Mouse (Mus musculus) thymus, adult 2 months (tissue): ENCODE measurements at regions not wholly inside any gene's neighbourhood (a gene's known extent, or its start where the extent isn't known, plus 50 kb on each side); places are given as distances from the start of the nearest gene placed in this dataset.

ENCODE experiments used
- DNase-seq: peaks from one replicate; pipeline ENCODE4 v3.0.0; 2021
- H3K27ac ChIP-seq: fragments of 200-500 bp; 2 replicates; pipeline ENCODE4 v1.5.1; 2012; ENCODE audit warnings: low read length, control low read depth; ENCODE audit not compliant: control insufficient read depth, insufficient read depth
- H3K27me3 ChIP-seq: fragments of 200-500 bp; 2 replicates; pipeline ENCODE4 v1.6.1; 2012; ENCODE audit warnings: mild to moderate bottlenecking, low read length, moderate library complexity, mixed read lengths; ENCODE audit not compliant: control insufficient read depth, insufficient read depth
- H3K36me3 ChIP-seq: fragments of 200-500 bp; 2 replicates; pipeline ENCODE4 v1.6.1; 2012; ENCODE audit warnings: mild to moderate bottlenecking, low read length, moderate library complexity; ENCODE audit not compliant: control insufficient read depth, insufficient read depth
- H3K4me1 ChIP-seq: fragments of 200-500 bp; replicated peaks from 2 replicates; pipeline ENCODE4 v1.6.1; 2012; ENCODE audit warnings: low read length; ENCODE audit not compliant: control insufficient read depth, insufficient read depth
- H3K4me3 ChIP-seq: fragments of 200-500 bp; 2 replicates; pipeline ENCODE4 v1.5.1; 2012; ENCODE audit warnings: mild to moderate bottlenecking, low read length, control low read depth, moderate library complexity; ENCODE audit not compliant: control insufficient read depth, insufficient read depth
- CTCF ChIP-seq: fragments of 200-500 bp; IDR thresholded peaks from 2 replicates; pipeline ENCODE4 v1.5.1; 2012; ENCODE audit warnings: mild to moderate bottlenecking, control low read depth, low read length, moderate library complexity, borderline replicate concordance; ENCODE audit not compliant: control insufficient read depth, poor library complexity, insufficient read depth; ENCODE audit errors: extremely low read depth
- POLR2A ChIP-seq: fragments of 200-500 bp; IDR thresholded peaks from 2 replicates; pipeline ENCODE4 v1.6.1; 2012; ENCODE audit warnings: mild to moderate bottlenecking, low read length, control low read depth, moderate library complexity; ENCODE audit not compliant: control insufficient read depth, poor library complexity, insufficient read depth; ENCODE audit errors: extremely low read depth
- WGBS: fragments of 180-500 bp; shearing (Covaris S2); methylation state at CpG from one replicate; pipeline ENCODE4 v1.1.7; 2018; 5-methylcytosine and 5-hydroxymethylcytosine counted together

DNA sequence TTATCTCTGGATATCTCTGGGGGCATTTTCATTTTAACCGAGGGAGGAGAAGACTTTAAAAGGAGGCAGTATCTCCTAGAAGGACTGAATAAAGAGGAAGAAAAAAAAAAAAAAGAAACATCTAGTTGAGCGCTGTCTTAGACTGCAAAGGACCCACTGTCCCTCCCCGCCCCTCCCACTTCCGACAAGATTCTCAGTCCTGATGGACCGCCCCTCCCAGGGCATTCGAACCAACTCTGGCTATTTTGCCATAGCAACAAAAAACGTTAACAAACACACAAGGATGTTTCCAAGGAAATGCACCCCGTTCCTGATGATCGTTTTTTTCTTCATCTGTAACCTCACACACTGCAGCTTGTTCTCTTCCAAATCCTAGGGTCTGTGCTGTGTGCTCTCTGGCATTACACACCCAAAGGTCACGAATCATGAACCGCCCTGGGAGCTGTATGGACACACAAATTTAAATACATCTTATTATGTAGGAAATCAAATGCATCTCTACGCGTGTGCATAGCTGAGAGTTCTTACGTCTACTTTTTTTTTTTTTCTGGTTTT, 75.8 kb downstream of the Rnd3 start:
- no peak overlapping the region for H3K27ac ChIP-seq
- 66% methylated on average over 14 of the region's 14 CpGs for WGBS
- no peak for DNase-seq
- no peaks in the 10 kb centered on the region for H3K4me1 ChIP-seq
- TF ChIP-seq POLR2A (no peak), CTCF (no peak)
- no peak overlapping the region for H3K4me3 ChIP-seq
- no peaks in the 10 kb centered on the region for H3K27me3 ChIP-seq
- no peaks in the 10 kb centered on the region for H3K36me3 ChIP-seq

DNA sequence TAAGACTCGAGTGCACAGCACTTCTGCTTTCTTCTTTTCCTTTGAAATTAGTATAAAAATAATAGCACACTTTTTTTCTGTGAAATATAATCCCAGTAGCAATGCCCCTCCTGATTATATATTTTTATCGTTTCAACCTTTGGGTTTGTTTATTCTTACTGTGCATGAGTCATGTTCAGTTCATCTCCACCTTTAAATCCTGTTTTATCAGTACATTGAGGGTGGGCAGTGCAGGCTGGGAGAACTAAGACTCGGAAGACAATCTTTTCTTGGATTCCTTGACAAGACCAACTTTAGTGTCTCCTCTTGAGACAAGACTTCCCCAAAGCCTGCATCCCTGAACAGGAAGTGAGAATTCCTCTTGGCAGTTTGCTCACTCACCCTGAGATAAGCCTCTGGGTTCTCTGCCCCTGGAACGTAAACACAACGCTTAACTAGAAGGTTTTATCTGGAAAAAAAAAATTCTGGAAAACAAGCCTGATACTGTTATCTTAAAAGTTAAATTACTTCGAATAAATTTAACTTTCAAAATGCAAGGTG, 76.5 kb downstream of the Rnd3 start:
- Histone ChIP-seq H3K4me1 (no peaks in the 10 kb centered on the region), H3K4me3 (no peak overlapping the region), H3K27me3 (no peaks in the 10 kb centered on the region), H3K36me3 (no peaks in the 10 kb centered on the region), H3K27ac (no peak overlapping the region)
- TF ChIP-seq CTCF (no peak), POLR2A (no peak)
- 63% methylated on average over 6 of the region's 6 CpGs for WGBS
- DNase-seq, result no peak

DNA sequence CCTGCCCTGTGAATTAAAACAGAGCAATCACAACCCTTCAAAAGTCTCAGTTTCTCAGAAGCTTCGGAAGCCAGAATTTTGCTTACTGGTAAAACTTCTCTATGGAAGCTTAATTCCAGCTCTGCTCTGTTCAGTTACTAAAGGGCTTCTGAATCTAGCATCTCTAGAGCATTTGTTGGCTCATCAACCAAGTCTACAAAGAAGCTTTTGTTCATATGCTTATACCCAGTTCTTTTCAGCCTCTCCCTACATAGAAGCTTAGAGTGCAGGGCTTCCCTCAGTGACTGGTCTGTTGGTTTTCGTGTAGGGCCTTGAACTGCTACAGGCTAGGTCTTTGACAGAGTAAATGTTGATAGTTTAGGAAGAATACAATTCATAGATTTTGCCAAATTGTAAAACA, 78.0 kb downstream of the Rnd3 start:
- H3K36me3 ChIP-seq, result no peaks in the 10 kb centered on the region
- H3K4me1 ChIP-seq, result no peaks in the 10 kb centered on the region
- TF ChIP-seq POLR2A (no peak), CTCF (no peak)
- 93% methylated on average over 2 of the region's 2 CpGs for WGBS
- H3K27me3 ChIP-seq, result no peaks in the 10 kb centered on the region
- H3K4me3 ChIP-seq, result no peak overlapping the region
- no peak for DNase-seq
- H3K27ac ChIP-seq, result no peak overlapping the region

DNA sequence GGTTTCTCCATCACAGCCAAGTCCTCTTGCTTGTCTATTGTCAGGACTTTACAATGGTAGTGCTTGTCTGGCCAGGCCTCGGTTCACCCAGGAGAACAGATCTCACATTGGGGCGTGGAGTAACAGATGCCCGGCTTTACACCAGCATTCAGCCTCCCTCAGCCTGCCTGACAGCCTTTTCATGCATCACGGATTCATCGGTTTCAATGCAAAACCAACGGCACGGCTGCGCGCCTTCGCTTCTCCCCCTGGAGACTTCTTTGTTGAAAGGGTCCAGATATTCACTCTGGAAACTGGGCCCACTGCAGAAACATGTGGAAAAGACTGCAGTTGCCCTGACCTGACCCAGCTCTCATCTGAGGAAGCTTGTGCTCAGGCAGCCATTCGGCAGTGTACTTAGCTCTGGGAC, 82.5 kb downstream of the Rnd3 start:
- no peaks in the 10 kb centered on the region for H3K4me1 ChIP-seq
- H3K27me3 ChIP-seq, result no peaks in the 10 kb centered on the region
- no peak overlapping the region for H3K4me3 ChIP-seq
- TF ChIP-seq POLR2A, result no peak
- TF ChIP-seq CTCF, result no peak
- no peaks in the 10 kb centered on the region for H3K36me3 ChIP-seq
- 94% methylated on average over 11 of the region's 11 CpGs for WGBS
- no peak for DNase-seq
- no peak overlapping the region for H3K27ac ChIP-seq

DNA sequence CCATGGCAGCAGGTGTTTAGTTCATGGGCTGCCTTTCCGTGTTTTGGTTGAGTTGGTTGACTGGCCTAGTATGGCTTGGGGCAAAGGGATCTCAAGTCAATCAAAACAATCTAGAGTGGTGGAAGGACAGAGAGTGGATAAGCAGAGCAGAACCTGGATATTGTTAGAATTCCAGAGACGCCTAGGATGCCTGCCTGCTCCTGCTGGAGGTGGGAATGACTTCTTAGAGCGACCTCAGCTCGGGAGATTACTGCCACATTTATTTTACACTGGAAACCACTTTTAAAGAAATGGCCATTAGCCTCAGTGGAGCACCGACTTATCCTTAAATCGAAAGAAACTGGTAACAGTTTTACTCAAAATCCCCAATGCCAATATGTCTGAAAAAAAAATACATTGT, 83.1 kb downstream of the Rnd3 start:
- WGBS, result 93% methylated on average over 6 of the region's 6 CpGs
- Histone ChIP-seq H3K27me3 (no peaks in the 10 kb centered on the region), H3K36me3 (no peaks in the 10 kb centered on the region), H3K27ac (no peak overlapping the region), H3K4me1 (no peaks in the 10 kb centered on the region), H3K4me3 (no peak overlapping the region)
- DNase-seq, result no peak
- TF ChIP-seq POLR2A, result no peak
- no peak for TF ChIP-seq CTCF

DNA sequence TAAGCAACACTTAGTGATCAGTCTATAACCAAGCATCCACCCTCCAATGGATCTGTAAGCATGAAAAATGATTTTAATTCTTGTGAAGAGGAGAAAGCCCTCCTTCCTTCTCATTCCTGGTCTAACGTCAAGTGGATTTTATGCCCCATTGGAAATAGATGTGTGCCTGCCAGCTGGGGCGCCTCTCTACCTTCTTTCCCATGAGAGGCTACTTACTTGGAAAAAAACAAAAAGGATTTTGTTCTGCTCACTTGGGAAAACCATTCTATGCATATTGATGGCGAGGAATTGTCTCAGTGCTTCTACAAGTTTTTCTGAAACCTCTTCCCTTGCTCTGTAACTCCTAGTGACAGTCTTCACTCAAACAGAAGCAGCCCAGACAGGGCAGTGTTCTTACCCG, 84.1 kb downstream of the Rnd3 start:
- no peaks in the 10 kb centered on the region for H3K4me1 ChIP-seq
- 98% methylated on average over 4 of the region's 4 CpGs for WGBS
- no peak overlapping the region for H3K4me3 ChIP-seq
- DNase-seq, result no peak
- H3K36me3 ChIP-seq, result no peaks in the 10 kb centered on the region
- no peak overlapping the region for H3K27ac ChIP-seq
- no peak for TF ChIP-seq CTCF
- H3K27me3 ChIP-seq, result no peaks in the 10 kb centered on the region

DNA sequence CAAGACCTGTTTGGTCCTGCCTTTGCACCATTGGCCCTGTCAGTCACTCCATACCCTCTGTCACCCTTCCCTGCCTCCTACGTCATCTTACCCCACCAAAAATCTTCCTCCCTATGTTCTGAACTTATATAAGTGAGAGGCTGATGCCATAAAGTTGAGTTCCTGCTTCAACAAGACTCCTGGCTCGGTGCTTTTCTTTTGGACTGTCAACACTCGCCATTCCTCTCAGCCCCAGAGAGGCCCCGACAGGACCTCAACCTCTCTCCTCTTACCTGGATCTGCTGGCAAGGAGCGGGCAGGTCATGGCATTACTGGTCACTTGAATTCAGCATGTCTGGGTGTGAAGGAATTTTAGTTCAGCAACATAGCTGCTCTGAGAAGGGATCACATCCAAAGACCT, 86.9 kb downstream of the Rnd3 start:
- no peak for TF ChIP-seq CTCF
- TF ChIP-seq POLR2A, result no peak
- H3K4me3 ChIP-seq, result no peak overlapping the region
- WGBS, result 95% methylated on average over 5 of the region's 5 CpGs
- H3K27ac ChIP-seq, result no peak overlapping the region
- no peaks in the 10 kb centered on the region for H3K4me1 ChIP-seq
- no peaks in the 10 kb centered on the region for H3K27me3 ChIP-seq
- no peak for DNase-seq
- no peaks in the 10 kb centered on the region for H3K36me3 ChIP-seq
